Mouse (Mus musculus) ovary, adult 10 weeks (tissue): ENCODE measurements around the gene Rps13. TPM values are rescaled to one million over a fixed set of nuclear protein-coding genes. Genes with fewer than 3 reads are reported as not detected.

Experiments
- polyA plus RNA-seq: library from polyadenylated mRNA; stranded (reverse); fragments of 350-450 nt; fragmentation: Illumina TruSeq; extraction: RNeasy Lipid Tissue Mini Kit (QIAGEN cat#74804); gene quantifications from one replicate; pipeline ENCODE4 v1.2.3, GENCODE M21; 2014

Rps13 gene
- 1,059 TPM for polyA plus RNA-seq

DNA sequence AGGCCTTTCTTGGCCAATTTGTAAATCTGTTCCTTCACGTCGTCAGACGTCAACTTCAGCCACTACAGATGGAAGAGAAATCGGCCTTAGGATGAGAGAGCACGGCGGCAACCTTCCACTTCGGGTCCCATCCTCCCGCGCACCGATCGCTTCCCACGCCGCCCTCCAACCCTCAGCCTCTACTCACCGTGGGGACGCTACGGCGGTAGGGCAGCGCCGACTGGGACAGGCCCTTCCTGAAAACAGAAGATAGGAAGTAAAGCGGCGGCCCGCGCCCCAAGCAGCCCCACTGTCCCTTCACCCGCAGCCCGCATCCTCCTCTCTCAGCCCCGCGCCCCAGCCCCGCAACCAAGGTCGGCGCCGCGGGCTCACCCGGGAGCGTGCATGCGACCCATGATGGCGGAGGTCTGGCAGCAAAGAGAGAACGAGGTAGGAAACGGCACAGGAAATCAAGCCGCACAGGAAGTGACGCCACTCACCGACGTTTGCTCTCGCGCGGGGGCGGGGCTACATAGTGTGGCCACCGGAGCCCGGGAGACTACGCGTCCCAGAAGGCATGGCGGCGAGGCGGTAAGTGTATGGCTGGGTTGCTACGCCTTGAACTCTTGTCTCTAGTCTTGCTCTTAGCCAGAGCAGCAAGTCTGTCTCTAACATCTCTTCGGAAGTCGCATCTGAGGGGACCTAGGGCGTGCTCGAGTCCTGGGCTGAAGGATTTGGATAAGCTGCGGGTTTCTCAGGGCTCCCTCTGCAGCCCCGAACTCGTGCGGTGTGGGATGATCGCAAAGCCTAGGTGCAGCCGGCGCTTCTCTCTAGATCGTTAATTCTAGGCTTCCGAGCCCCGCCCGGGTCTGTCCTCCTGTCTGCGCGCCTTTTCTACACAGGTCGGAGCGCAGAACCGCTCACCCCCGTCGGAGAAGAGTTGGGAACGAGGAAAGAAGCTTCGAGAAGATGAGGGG is at the start of gene Rps13:
Gene Rps13 (minus strand): TSS at position 483 of the 956 bp plus-strand sequence.

DNA sequence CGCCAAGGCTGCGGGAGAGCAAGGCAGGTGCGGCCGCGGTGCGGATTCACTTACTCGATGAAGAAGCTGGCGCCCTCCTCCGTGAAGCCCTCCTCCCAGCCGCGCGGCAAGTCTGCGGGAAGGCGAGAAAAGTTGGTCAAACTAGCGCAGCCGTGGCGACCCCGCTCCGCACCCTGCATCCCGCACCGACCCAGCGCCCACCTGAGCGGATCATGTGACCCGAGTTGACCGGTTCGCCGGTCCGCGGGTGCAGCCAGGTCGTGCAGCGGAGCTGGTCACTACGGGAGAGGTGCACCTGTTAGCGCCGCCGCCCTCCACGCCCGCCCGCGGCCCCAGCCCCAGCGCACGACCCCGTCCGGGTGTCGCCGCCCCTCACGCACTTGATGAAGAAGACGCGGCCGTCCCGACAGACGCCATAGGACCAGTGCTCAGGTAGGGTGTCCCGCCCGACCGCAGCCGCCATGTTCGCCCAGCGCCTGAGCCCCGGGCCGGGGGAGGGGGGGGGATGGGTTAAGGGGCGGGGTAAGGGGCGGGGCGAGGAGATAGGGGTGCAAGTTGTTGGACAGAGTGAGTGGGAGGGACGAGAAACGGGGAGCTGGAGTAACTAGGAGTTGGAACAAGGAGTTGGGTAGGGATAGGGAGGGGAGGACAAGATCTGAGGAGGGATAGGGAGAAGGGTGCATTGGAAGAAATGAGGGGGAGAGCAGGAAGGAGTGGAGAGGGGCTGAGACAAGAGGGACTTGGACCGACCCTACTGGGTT is 25.9 kb downstream of the Rps13 start, which contains the start of gene Plekha7:
Gene Plekha7 (minus strand): TSS at position 506 of the 761 bp plus-strand sequence.

Other genes starting within 250 kb of the Rps13 start
- 1.2 TPM for gene Gm4353, start 249.6 kb downstream of the Rps13 start, polyA plus RNA-seq
- gene Plekha7, start 25.8 kb downstream of the Rps13 start, polyA plus RNA-seq: 4.8 TPM
- gene Pik3c2a, start 109.3 kb upstream of the Rps13 start, polyA plus RNA-seq: 105 TPM
- 149 TPM for gene Nucb2, start 170.2 kb upstream of the Rps13 start, polyA plus RNA-seq